19 mouse cellular contexts compared by ENCODE assay signal in the genomic region with DNA sequence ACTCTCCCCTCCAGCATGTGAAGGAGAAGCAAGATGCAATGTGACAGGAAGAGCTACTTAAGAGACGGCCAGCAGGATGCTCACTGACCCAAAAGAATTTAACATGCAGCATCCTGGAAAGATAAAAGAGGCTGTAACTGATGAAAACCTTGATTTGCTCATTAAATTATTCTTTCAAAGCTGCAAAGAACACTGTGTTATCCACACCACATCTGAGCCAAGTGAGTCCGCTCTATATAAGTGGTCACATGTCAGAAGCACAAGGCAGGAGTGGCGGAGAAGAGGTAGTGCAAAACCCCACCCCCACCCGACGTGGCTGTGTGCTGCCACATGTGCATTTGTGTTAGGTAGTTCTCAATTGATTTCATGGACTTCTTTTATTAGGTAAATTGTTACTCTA.
DNase-seq lines count a peak whose midpoint lies in the region; ATAC-seq and TF ChIP-seq lines count a peak whose summit lies in the region.
"Had no signal": no experiment of that assay in that cellular context is flagged by ENCODE, and none has a peak within 500 bp of the region (broad histone marks: within the 10 kb centered on the region; RNA-seq: fewer than 3 reads in every experiment).

No protein-coding gene starts in this region.

- peaks cover 5% of the 10 kb centered on the region; the same call in 1 of the 2 replicates for H3K4me1 ChIP-seq in midbrain, embryonic 12.5 days
- no peaks in the 10 kb centered on the region for H3K4me1 ChIP-seq in midbrain, embryonic 11.5 days (ENCODE audit: control insufficient read depth, insufficient read depth, low read length)
- H3K4me1 ChIP-seq: embryonic facial prominence, embryonic 15.5 days; heart, embryonic 12.5 days had no signal

- no peak overlapping the region for H3K27ac ChIP-seq in midbrain, embryonic 12.5 days (replicated peaks)
- H3K27ac ChIP-seq in midbrain, embryonic 11.5 days (ENCODE audit: low read depth, low read length), result no peak overlapping the region
- H3K27ac ChIP-seq in layer of hippocampus, adult 2 months, result no peak overlapping the region
- H3K27ac ChIP-seq: embryonic facial prominence, embryonic 15.5 days; forebrain, embryonic 13.5 days; gastrocnemius, adult 2 months; hindbrain, embryonic 10.5 days; hindbrain, embryonic 14.5 days had no signal

- ATAC-seq in midbrain, embryonic 12.5 days (ENCODE audit: low FRiP score, low read depth), result peak; percentile 64; the same call in 1 of the 2 replicates
- no peak for ATAC-seq in midbrain, embryonic 11.5 days (ENCODE audit: low FRiP score)
- ATAC-seq: forebrain, embryonic 13.5 days had no signal

- WGBS in midbrain, embryonic 12.5 days, result 59% methylated on average over 5 of the region's 5 CpGs
- 69% methylated on average over 5 of the region's 5 CpGs for WGBS in midbrain, embryonic 11.5 days

- no peak for TF ChIP-seq POLR2A in brain, embryonic 14.5 days (IDR thresholded peaks at IDR 0.05; ENCODE audit: borderline replicate concordance, extremely low read depth, insufficient read depth, insufficient read length, poor library complexity, severe bottlenecking)

- H3K9me3 ChIP-seq in midbrain, embryonic 12.5 days, result no peaks in the 10 kb centered on the region
- no peaks in the 10 kb centered on the region for H3K9me3 ChIP-seq in midbrain, embryonic 11.5 days (ENCODE audit: control insufficient read depth, low read length)
- H3K9me3 ChIP-seq: embryonic facial prominence, embryonic 15.5 days; forebrain, embryonic 13.5 days; heart, embryonic 12.5 days; hindbrain, embryonic 10.5 days had no signal

- H3K4me2 ChIP-seq in midbrain, embryonic 12.5 days (replicated peaks), result no peak overlapping the region
- no peak overlapping the region for H3K4me2 ChIP-seq in midbrain, embryonic 11.5 days
- H3K4me2 ChIP-seq: embryonic facial prominence, embryonic 15.5 days; forebrain, embryonic 13.5 days; heart, embryonic 12.5 days; hindbrain, embryonic 14.5 days had no signal

- no peak for TF ChIP-seq CTCF in brain, embryonic 14.5 days (IDR thresholded peaks at IDR 0.05; ENCODE audit: borderline replicate concordance, extremely low read depth, insufficient read depth, insufficient read length)
- no peak for TF ChIP-seq CTCF in layer of hippocampus, adult 2 months (conservative IDR thresholded peaks at IDR 0.05)

- no peak overlapping the region for H3K4me3 ChIP-seq in midbrain, embryonic 12.5 days
- no peak overlapping the region for H3K4me3 ChIP-seq in midbrain, embryonic 11.5 days (ENCODE audit: low read depth, low read length)
- no peak overlapping the region for H3K4me3 ChIP-seq in layer of hippocampus, adult 2 months
- H3K4me3 ChIP-seq: embryonic facial prominence, embryonic 15.5 days; erythroblast, embryonic 14.5 days; forebrain, embryonic 13.5 days; gastrocnemius, adult 2 months; heart, embryonic 12.5 days; hindbrain, embryonic 10.5 days had no signal

- no peak for DNase-seq in midbrain, embryonic 11.5 days (ENCODE audit: low spot score, missing footprints)
- peak; percentile 28 for DNase-seq in Muller cell, postnatal 12 days (ENCODE audit: inconsistent ontology term)
- DNase-seq in brain, embryonic 14.5 days (ENCODE audit: low read depth), result peak; percentile 37
- peak; percentile 92 for DNase-seq in retina, postnatal 1 day
- no peak for DNase-seq in layer of hippocampus, adult 2 months (ENCODE audit: low spot score in 2 of 2)
- DNase-seq: adrenal gland, adult 8-10 months; adrenal gland, postnatal 36 days; cerebellum, adult 11 months; cerebellum, adult 8-10 months; cerebellum, postnatal 14 days; gastrocnemius, adult 2 months; gastrocnemius, postnatal 25 days had no signal

- no peaks in the 10 kb centered on the region for H3K36me3 ChIP-seq in midbrain, embryonic 12.5 days
- H3K36me3 ChIP-seq in midbrain, embryonic 11.5 days (ENCODE audit: control insufficient read depth, insufficient read depth, low read length), result no peaks in the 10 kb centered on the region
- H3K36me3 ChIP-seq: embryonic facial prominence, embryonic 15.5 days; heart, embryonic 12.5 days; hindbrain, embryonic 10.5 days had no signal

- H3K9ac ChIP-seq in midbrain, embryonic 12.5 days (replicated peaks), result no peak overlapping the region
- no peak overlapping the region for H3K9ac ChIP-seq in midbrain, embryonic 11.5 days (ENCODE audit: low read length)
- H3K9ac ChIP-seq: embryonic facial prominence, embryonic 15.5 days; forebrain, embryonic 13.5 days; heart, embryonic 12.5 days; hindbrain, embryonic 14.5 days had no signal

- no peaks in the 10 kb centered on the region for H3K27me3 ChIP-seq in midbrain, embryonic 12.5 days
- H3K27me3 ChIP-seq in midbrain, embryonic 11.5 days (ENCODE audit: control insufficient read depth, insufficient read depth, low read length), result no peaks in the 10 kb centered on the region
- H3K27me3 ChIP-seq: embryonic facial prominence, embryonic 15.5 days; forebrain, embryonic 13.5 days; heart, embryonic 12.5 days had no signal

Comparison
In these comparisons a context has a peak if more than half of its experiments do, and no peak if none do; other contexts are left out.
1. DNase-seq: peak in Muller cell, postnatal 12 days (single experiment), brain, embryonic 14.5 days (single experiment) and retina, postnatal 1 day (single experiment); none in midbrain, embryonic 11.5 days (single experiment) and layer of hippocampus, adult 2 months (0 of 2).